Mouse (Mus musculus) gastrocnemius, postnatal 36 days (tissue): Measurements from ENCODE around the gene Fkbp10. TPM values are rescaled to one million over a fixed set of nuclear protein-coding genes. Genes with fewer than 3 reads are reported as not detected.

Experiments used
- DNase-seq, 2 experiments: peaks; one replicate each; pipeline ENCODE4 v3.0.0; 2022
- intact Hi-C: fragments of 180-260 bp; cut with DNase I; formaldehyde crosslinking; loops from one replicate; pipeline ENCODE4 v1.15.1; 2025
- total RNA-seq, 2 experiments: library from RNA; stranded (reverse); gene quantifications; 2 replicates each; pipeline ENCODE4 v1.2.3; 2021

Gene Fkbp10
- total RNA-seq, 2 experiments from 2014 or later, result 5.1 to 6.5 TPM

DNA sequence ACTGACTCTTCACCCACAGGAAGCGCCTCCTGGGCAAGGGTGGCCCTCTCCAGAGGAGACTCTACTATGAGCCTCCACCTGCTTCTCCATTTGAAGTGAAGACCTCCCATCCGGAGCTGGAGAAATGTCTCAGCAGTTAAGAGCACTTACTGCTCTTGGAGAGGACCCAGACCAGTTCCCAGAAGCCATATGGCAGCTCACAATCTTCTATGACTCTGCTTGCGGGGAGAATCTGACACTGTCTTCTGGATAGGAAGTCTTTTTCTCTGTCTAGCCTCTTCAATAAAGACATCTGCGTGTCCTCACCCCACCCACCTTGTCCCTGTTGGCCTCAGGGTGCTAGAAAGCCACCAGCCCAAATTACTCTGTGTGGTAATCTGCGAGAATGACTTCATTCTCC is 22.5 kb upstream of the Fkbp10 start:
- intact Hi-C loops, result no loop called here
- no peak for DNase-seq

DNA sequence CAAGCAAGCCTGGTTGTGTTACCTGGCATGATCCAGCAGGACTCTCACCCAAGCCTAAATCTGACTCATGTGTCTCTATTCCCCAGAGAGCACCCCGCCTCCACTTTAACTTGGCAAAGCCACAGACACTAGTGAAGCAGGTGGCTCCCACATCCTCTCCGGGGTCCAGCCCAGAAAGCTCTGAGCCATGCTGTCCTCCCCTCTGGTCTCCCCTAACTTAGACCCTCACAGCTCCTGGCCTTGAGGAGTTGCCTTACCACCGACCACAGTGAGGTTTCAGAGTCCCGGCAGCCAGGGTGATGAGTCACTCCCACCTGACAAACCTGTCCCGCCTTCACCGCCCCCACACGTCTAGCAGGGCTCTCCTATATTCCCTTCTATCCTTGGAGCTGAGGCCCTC is 21.8 kb upstream of the Fkbp10 start:
- intact Hi-C loops, result no loop called here
- no peak for DNase-seq

DNA sequence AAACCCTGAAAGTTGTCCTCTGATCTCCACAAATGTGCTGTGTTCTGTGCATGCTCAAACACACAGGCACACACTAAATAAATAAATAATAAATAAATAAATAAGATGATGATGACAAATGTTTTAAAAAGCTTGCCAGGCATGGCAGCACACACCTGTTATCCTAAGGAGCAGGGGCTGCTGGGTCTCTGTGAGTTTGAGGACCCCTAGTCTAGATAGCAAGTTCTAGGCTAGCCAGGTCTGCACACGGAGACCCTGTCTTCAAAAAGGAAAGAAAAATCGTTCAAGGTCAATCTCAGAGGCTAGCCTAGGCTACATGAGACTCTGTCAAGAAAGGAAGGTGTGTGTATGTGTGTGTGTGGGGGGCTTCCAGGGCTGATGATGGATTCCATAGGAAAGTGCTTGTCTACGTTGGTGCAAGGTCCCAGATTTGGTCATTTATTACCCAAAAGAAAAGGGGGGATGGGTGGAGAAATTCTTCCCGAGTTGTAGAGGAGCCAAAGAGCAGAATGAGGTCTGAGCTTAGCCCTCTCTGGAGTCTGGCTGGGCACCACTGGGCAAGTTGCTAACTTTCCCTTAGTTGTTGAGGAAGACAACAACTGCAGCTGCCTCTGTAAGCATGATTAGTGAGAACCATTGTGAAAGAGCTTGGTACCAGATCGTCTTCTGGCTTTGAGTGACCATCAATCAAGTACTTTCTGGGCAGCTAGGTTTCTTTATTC is 21.0 kb upstream of the Fkbp10 start:
- no peak for DNase-seq
- intact Hi-C loops, result no loop called here

DNA sequence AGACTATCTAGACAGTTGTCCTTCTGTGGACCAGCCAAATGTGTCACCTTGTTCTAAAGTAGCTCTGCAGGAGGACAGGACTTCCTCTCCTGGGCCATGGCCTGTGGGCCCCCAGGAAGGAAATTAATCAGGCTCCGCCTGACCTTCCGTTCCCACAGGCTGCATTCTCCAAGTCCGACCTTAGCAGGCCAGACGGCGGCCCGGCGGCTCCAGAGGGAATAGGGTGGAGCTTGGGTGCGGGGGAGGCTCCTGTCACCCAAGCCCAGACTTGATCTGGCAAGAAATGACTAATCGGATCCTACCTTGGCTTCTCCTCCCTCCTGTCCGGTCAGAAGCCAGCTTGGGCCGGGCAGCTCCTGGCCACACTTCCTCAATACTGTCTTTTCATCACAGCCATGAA is 20.3 kb upstream of the Fkbp10 start:
- intact Hi-C loops, result no loop called here
- DNase-seq, result peak; percentile 68 to 69

DNA sequence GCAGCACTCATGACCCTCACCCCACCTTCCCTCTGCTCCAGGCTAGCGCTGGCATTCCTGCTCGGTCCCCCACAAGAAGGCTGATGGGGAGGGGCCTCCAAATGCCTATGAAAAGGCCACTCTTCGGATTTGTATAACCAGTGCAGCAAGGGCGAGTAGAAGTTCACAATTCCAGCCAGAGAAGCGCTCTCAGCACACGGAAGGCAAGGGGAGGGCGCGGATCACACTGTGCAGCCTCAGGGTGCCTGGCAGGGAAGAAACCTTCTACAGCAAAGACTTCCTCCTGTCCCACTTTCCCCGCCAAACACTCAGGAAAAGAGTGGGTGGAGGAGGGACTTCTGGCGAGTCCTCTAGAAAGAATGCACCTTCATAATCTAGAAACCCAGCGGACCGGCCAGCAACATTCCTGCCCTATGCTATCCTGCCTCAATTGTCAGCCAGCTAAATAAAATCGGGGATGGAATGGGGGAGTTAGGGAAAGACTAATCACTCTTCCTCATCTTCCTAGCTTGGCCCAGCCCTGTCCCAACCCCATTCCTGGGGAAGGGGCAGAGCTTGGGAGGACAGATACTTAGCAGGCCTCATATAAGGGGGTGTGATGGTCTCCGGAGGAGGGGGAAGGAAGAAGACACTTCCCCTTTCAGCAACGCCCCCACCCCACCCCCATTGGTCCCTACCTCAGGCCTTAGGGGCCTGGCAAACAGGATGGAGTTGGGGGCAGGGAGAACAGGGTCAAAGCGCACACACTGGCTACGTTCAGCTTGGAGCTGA is 19.5 kb upstream of the Fkbp10 start:
- no peak for DNase-seq
- intact Hi-C loops, result no loop called here

DNA sequence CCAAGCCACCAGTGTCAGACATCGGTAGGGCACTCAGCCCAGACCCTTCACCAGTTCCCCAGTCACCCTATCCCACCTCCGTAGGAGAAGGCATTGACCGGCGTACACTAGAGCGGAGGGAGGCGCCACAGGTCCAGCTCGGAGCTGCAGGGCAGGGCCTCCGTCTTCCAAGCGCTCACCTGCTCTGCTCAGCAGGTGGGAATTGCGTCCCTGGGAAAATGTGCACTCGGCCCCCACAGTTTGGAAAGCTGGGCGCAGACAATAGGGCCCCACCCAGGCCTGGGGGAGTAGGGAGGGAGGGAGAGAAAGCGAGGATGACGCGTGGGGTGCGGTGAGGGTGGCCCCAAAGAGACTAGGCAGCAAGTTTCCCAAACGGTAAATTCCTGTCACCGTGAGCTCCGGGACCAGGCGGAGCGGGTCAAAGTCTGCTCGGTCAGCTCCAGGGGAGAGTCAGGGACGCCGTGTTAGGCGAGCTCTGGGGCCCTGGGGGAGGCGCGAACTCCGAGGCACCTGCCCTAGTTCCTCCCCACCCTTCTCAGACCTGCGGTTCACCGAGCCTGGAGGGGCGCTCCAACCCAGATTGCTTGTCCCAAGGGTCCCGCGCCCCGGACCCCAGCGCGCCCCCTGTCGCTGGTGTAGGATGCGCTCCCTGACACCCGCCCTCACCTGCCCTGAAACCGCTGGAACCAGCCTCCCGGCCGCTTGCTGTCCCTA is 18.5 kb upstream of the Fkbp10 start:
- intact Hi-C loops, result no loop called here
- DNase-seq, result peak in 1 of 2 experiments; percentile 34

DNA sequence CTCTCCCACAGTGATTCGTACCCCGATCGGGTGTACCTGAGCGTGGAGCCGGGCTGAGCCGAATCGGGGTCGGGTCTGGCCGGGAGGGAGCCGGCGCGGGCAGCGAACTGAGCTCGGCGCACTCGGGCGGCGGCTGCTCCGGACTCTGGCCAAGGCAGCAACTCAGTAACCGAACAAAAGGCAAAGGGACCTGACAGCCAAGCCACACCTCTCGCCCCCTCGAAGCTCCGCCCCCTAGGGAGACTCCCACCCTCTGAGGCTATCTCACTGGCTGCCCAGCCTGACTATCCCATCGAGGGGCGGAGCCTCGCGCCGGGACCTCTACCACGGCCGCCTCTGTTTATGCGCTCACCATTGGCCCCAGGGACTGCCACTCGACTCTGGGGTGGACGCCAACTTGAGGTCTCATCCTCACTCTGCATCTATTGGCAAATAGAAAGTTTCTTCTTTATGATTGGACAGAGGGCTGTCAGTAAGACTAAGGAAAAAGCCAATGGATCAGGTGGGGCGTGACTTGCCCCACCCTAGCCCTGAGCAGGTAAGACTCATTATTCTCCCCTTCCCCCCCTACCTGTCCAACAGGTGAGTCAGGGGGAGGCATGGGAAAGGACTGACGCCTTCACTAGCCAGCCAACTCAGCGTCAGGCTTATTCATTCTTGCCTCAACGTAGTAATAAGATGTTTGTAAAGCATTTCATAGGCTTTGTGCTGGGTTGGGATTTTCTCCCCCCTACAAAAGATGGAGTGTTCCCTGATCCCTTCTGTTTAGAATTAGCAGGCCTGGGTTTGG is 17.7 kb upstream of the Fkbp10 start, which contains the start of gene Jup:
Jup (minus strand) TSS at position 164 of the 790 bp plus-strand sequence.
- intact Hi-C loops, result no loop called here
- peak; percentile 99 to 100 for DNase-seq

DNA sequence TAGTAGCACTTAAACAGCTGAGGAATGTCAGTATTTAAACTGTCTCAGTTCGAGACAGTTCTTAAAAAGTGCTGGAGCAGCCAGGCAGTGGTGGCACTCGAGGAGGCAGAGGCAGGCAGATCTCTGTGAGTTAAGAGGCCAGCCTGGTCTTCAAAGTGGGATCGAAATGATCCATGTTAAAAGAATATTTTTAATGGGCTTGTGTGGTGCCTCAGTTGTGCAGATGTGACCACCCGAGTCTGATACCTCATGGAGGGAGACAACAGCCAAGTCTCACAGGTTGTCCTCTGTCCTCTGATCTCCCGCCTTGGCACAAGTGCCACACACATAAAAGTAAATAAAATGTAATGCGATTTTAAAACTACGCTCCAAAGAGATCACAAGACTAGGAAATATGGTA is 17.0 kb upstream of the Fkbp10 start:
- no peak for DNase-seq
- intact Hi-C loops, result no loop called here

DNA sequence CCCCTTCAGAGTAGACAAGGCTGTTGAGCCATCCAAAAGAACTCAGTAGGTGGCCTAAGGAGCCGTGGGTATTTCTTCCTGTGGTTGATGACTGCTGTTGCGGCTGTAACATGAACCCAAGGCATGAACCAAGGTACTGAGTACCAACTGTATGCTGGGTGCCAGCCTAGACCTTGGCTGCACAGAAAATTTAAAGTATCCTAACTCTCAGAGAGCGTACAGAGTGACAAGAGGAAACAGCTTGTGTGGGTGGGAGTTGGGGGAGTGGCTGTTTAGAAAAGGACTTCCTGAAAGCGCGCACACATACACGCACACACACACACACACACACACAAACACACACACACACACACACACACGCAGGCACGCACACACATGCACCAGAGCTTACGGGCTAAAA is 16.2 kb upstream of the Fkbp10 start:
- intact Hi-C loops, result no loop called here
- DNase-seq, result no peak

DNA sequence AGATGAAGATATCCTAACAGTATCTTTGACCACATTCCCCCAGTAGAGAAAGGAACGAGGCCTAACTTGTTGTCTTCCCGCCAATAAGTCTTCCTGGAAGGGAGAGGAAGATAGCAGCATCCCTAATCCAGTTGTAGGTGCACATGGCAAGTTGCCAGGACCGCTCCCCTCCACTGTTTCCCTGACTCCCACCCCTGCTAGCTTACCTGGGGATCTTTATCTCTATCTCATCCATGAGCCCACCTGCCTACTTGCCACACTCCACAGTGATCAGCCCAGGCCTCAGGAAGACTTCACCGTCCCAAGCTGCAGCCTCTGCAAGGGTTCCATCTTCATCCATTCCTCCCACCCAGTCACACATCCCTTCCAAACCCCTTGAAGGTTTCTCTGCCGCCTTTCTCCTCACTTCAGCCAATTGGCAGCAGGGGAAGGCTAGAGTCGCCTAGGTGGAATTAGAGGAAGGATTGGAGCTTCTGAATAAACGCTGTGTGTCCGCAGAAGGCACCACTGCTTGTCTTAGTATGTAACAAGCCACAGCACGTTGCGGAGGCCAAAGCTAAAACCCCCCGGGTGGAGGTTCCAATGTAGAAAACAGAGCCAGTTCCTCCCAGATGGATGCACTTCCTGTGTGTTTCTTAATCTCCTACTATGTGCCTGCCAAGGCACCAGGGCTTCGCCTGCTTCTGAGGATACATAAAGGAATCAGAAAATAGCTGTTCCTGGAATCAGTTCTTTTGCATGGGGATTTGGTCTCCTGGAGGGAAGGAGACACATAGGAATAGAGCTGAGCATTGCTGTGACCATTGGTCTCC is 15.6 kb upstream of the Fkbp10 start:
- no peak for DNase-seq
- intact Hi-C loops, result no loop called here

DNA sequence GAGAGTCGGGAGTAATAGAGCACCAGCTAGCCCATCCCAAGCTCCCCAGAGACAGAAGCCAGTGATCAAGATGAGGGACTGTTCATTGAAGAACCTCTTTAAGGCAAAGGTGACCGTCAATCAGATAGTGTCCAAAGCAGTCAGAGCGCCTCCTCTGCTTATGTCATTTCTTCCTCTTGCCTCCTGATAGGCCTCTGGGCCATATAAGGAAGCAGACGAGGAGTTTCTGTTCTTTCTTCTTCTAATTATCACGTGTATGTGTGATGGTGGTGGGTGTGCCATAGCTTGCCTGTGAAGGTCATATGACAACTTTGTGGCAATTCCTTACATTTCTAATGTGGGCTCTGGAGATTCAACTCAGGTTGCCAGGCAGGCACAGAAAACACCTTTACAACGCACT is 14.7 kb upstream of the Fkbp10 start:
- DNase-seq, result no peak
- intact Hi-C loops, result no loop called here

DNA sequence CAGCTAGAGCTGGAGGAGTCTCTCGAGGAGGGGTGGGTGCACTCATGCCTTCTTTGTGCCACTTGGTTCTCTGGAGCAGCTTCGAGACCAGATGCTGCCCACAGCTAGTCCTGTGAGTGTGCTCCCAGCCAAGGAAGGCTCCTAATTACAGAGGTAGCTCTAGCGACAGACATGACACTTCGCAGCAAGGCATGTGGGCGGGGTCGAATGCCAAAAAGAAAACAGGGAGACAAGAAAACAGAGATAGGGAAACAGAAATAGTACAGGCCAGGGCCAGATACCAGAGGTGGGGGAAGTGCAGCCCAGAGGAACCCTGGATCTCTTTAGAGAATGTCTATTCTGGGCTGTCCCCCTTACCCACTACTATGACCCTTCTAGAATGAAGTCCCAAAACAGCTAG is 13.3 kb upstream of the Fkbp10 start:
- intact Hi-C loops, result no loop called here

DNA sequence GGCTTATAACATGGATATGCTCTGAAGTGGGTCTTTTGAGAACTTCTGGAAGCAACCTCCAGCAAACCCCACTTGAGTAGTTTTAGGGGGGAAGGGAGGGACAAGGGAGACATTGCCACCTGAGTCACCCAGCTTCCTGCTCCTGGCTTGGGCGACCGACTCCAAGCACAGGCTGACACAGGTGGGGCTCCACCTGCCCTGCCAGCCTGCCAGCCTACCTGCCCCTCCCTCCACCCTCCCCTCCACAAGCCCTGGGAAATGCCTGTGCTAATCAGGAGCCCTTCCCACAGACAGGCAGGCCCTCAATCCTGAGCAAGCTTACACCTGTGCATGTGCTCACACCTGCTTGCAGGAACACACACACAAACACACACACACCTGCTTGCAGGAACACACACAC is 12.8 kb upstream of the Fkbp10 start:
- intact Hi-C loops, result no loop called here

More for the DNA sequence above, 13.3 kb upstream of the Fkbp10 start:
- no peak for DNase-seq

DNA sequence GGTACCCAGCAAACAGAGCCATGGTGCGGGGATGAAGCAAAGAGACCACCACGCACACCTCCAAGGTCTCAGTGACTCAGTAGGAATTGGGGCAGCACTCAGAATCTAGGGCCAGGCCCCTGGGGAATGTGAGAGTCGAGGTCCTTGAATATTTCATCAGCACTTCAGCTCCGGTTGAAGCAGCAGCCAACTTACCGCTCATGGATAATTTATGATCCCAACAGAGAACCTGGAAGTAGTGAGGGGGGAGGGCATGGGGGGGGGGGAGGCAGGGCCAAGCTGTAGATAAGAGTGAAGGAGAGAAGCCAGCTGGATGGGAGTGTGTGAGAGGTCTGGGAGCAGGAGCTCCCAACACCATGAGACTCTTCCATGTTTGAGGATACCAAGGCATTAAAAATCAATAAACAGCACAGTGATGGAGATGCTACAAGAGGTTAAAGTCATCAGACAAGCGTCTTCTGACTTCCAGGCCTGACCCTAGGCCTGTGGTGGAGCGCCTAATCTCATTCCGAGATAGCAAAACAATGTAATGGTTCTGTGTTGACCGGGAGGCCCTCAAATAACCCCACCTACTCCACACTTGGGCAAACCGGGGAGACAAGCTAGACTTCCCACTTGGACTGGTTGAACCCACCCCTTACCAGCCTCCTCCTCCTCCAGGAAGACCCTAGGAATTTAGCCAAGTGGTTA is 11.9 kb upstream of the Fkbp10 start:
- DNase-seq, result no peak
- intact Hi-C loops, result no loop called here

More for the DNA sequence above, 12.8 kb upstream of the Fkbp10 start:
- DNase-seq, result no peak

DNA sequence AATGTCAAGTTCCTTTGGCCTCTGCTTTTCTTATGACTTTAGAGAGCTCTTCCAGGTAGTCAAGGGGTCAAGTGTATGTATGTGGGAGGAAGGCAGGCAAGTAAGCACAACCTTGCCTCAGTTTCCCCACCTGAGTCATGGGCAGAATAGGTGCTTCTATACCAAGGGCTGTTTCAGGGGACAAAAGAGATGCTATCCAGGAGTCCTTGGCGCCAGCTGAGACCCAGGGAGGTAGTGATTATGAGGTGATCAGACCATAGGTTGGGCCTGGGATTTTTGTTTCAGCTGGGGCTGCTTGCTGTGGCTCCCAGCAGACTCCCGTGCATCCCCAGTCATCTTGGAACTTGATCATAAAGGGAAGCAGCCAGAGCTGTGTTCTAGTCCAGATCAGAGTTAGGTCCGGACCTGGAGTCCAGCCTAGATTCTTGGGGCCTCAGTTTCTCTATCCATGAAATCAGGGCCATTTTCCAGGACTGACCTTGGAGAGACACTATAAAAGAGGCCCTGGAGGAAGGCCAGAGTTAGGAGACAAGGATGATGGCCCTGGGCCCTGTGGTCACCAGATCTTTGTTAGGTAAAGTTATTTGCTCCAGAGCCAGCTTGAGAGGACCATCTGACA is 10.9 kb upstream of the Fkbp10 start:
- intact Hi-C loops, result no loop called here
- no peak for DNase-seq

DNA sequence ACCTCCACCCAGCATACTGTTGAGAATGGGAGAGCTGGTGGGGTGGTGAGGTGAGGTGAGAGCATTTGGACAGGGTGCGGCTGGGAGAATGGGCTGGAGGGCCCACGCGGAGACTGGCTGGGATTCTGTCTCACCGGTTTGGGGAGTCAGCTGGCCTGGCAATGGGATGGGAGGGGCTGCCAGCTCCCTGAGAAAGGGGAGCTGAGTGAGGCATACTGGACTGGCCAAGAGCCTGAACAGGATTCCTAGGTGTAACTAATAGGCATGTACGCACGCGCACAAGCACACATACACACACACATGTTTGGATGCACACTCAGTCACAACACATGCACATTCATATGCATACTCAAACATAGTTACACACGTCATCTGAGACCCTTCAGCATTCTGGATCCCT is 9.2 kb upstream of the Fkbp10 start:
- intact Hi-C loops, result no loop called here
- no peak for DNase-seq

DNA sequence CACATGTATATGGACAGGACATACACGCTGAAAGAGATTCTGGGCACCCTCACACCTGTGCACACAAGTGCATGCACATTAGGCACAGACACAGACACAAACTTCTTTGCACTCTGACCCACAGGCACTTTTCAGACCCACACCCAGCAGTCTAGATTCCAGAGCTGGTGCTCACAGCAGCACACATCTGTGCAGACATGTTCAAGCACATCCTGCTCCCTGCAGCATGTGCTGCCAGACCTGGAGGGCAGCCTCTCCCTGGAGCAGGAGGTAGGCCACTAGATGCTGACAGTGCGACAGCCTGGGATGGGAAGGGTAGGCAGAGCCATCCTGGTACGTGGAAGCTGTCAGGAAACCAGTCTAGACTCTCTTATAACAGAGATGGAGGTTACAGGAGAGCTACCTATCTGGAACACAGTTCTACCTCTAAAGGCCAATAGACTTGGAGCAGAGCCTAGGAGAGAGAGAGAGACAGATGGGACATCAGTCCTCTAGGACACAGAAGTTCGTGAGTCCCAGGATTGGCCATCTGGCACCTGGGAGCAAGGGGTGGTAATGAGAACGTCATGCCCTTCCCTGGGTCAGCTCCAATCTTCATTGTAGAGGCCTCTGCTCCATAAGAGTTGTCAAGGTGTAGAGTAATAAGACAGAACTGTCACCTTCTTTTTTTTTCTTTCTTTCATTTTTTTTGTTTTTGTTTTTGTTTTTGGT is 8.3 kb upstream of the Fkbp10 start:
- no peak for DNase-seq
- intact Hi-C loops, result no loop called here
